ENCODE assay signal across 11 mouse cellular contexts in the genomic region with DNA sequence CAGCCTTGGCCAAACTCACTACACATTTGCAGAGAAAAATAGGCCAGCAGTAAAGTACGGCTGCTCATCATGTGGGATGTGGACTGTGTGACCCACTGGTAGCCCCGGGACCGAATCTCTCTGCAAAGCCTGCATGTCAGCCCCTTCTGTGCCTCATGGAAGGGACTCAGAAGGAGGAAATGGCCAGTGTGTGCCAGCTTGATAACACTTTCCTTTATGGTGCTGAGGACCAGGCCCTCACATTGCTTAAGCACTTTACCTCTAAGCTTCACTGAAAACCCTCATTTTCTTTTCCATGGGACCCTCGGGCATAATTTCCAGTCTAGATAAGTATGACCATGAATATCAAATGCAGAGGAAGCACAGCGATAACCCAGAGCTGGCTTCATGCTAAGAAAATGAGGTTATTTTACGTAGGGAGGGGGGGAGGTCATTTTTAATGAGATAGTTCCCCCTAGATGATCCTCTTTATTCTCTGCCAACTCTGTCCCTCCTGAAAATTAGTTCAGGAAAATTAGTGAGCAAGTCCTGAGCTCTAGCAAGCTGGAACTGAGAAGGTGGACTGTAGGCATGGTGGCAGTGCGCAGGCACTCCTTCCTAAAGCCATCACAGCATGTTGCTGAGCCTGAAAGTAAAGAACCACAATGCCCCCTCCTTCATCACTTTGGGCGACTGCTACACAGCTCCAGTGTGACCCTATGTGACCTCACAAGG.
DNase-seq lines count a peak whose midpoint lies in the region; ATAC-seq and TF ChIP-seq lines count a peak whose summit lies in the region.
"Had no signal": no experiment of that assay in that cellular context is flagged by ENCODE, and none has a peak within 500 bp of the region (broad histone marks: within the 10 kb centered on the region; RNA-seq: fewer than 3 reads in every experiment).

No protein-coding gene starts in this region.

- no peak for TF ChIP-seq CTCF in midbrain, postnatal 0 days (IDR thresholded peaks at IDR 0.05)

- no peak for DNase-seq in kidney, postnatal 36 days
- no peak for DNase-seq in embryonic facial prominence, embryonic 14.5 days (ENCODE audit: low spot score)
- DNase-seq in midbrain, postnatal 0 days (ENCODE audit: low spot score) = peak; percentile 30
- DNase-seq in adrenal gland, postnatal 36 days = no peak
- DNase-seq in spleen, postnatal 36 days (ENCODE audit: low spot score in 2 of 2) = no peak
- DNase-seq: cerebellum, adult 11-12 months had no signal

- 47% methylated on average over 8 of the region's 8 CpGs for WGBS in kidney, embryonic 16.5 days
- 57% methylated on average over 8 of the region's 8 CpGs for WGBS in embryonic facial prominence, embryonic 14.5 days
- 45% methylated on average over 8 of the region's 8 CpGs for WGBS in hindbrain, embryonic 16.5 days
- 49% methylated on average over 8 of the region's 8 CpGs for WGBS in midbrain, postnatal 0 days

- H3K27me3 ChIP-seq in kidney, embryonic 16.5 days (ENCODE audit: insufficient read depth, low read length) = no peaks in the 10 kb centered on the region
- H3K27me3 ChIP-seq in embryonic facial prominence, embryonic 14.5 days (replicated peaks; ENCODE audit: control insufficient read depth, insufficient read depth, low read length) = no peaks in the 10 kb centered on the region
- no peaks in the 10 kb centered on the region for H3K27me3 ChIP-seq in hindbrain, embryonic 16.5 days (replicated peaks; ENCODE audit: control insufficient read depth, insufficient read depth, low read length)
- H3K27me3 ChIP-seq in midbrain, postnatal 0 days (ENCODE audit: insufficient read depth, low read length) = no peaks in the 10 kb centered on the region
- H3K27me3 ChIP-seq: heart, embryonic 12.5 days; liver, embryonic 12.5 days had no signal

- no peaks in the 10 kb centered on the region for H3K9me3 ChIP-seq in kidney, embryonic 16.5 days (ENCODE audit: low read length)
- no peaks in the 10 kb centered on the region for H3K9me3 ChIP-seq in embryonic facial prominence, embryonic 14.5 days (ENCODE audit: control insufficient read depth, low read length)
- H3K9me3 ChIP-seq in hindbrain, embryonic 16.5 days (ENCODE audit: control insufficient read depth, low read length) = no peaks in the 10 kb centered on the region
- H3K9me3 ChIP-seq in midbrain, postnatal 0 days (ENCODE audit: low read length) = no peaks in the 10 kb centered on the region
- H3K9me3 ChIP-seq: heart, embryonic 12.5 days; liver, embryonic 12.5 days had no signal

- peak overlapping the region; percentile 60; the same call in 1 of the 2 replicates for H3K27ac ChIP-seq in kidney, embryonic 16.5 days (ENCODE audit: low read length)
- H3K27ac ChIP-seq in embryonic facial prominence, embryonic 14.5 days (replicated peaks; ENCODE audit: low read depth, low read length) = peak overlapping the region; percentile 23; the same call in 1 of the 2 replicates
- H3K27ac ChIP-seq in hindbrain, embryonic 16.5 days (ENCODE audit: low read depth, low read length) = peak overlapping the region; percentile 64
- H3K27ac ChIP-seq in midbrain, postnatal 0 days (ENCODE audit: low read depth, low read length) = peak overlapping the region; percentile 57
- H3K27ac ChIP-seq: liver, embryonic 12.5 days had no signal

- H3K4me1 ChIP-seq in kidney, embryonic 16.5 days (ENCODE audit: insufficient read depth, low read length) = peaks cover 38% of the 10 kb centered on the region
- peaks cover 11% of the 10 kb centered on the region for H3K4me1 ChIP-seq in embryonic facial prominence, embryonic 14.5 days (ENCODE audit: control insufficient read depth, insufficient read depth, low read length)
- peaks cover 13% of the 10 kb centered on the region for H3K4me1 ChIP-seq in hindbrain, embryonic 16.5 days (ENCODE audit: control insufficient read depth, insufficient read depth, low read depth, low read length)
- peaks cover 4% of the 10 kb centered on the region; the same call in 1 of the 2 replicates for H3K4me1 ChIP-seq in midbrain, postnatal 0 days (ENCODE audit: insufficient read depth, low read length)

- no peak for ATAC-seq in kidney, embryonic 16.5 days (ENCODE audit: low FRiP score, low TSS enrichment)
- ATAC-seq in embryonic facial prominence, embryonic 14.5 days (ENCODE audit: low read depth) = no peak
- ATAC-seq in hindbrain, embryonic 16.5 days = peak; percentile 35
- 0 out of 2 replicates have a peak, but pooled peaks have one; percentile 2 for ATAC-seq in midbrain, postnatal 0 days (ENCODE audit: low FRiP score)

- no peak overlapping the region for H3K4me2 ChIP-seq in kidney, embryonic 16.5 days (replicated peaks; ENCODE audit: low read depth, low read length)
- H3K4me2 ChIP-seq in embryonic facial prominence, embryonic 14.5 days (ENCODE audit: low read depth, low read length) = no peak overlapping the region
- no peak overlapping the region for H3K4me2 ChIP-seq in hindbrain, embryonic 16.5 days (ENCODE audit: low read length)
- no peak overlapping the region for H3K4me2 ChIP-seq in midbrain, postnatal 0 days (ENCODE audit: low read depth, low read length, poor library complexity, severe bottlenecking)
- H3K4me2 ChIP-seq: heart, embryonic 12.5 days; liver, embryonic 12.5 days had no signal

- H3K4me3 ChIP-seq in kidney, embryonic 16.5 days (ENCODE audit: low read length) = no peak overlapping the region
- H3K4me3 ChIP-seq in embryonic facial prominence, embryonic 14.5 days (ENCODE audit: low read depth, low read length) = no peak overlapping the region
- H3K4me3 ChIP-seq in hindbrain, embryonic 16.5 days (ENCODE audit: low read length) = no peak overlapping the region
- H3K4me3 ChIP-seq in midbrain, postnatal 0 days (ENCODE audit: low read depth, low read length) = no peak overlapping the region
- H3K4me3 ChIP-seq: erythroblast, embryonic 14.5 days; heart, embryonic 12.5 days; liver, embryonic 12.5 days had no signal

- no peaks in the 10 kb centered on the region for H3K36me3 ChIP-seq in kidney, embryonic 16.5 days (ENCODE audit: insufficient read depth, low read length)
- no peaks in the 10 kb centered on the region for H3K36me3 ChIP-seq in embryonic facial prominence, embryonic 14.5 days (ENCODE audit: control insufficient read depth, insufficient read depth, low read length)
- H3K36me3 ChIP-seq in hindbrain, embryonic 16.5 days (ENCODE audit: control insufficient read depth, insufficient read depth, low read length) = no peaks in the 10 kb centered on the region
- H3K36me3 ChIP-seq in midbrain, postnatal 0 days (ENCODE audit: insufficient read depth, low read length) = no peaks in the 10 kb centered on the region
- H3K36me3 ChIP-seq: heart, embryonic 12.5 days; liver, embryonic 12.5 days had no signal

- H3K9ac ChIP-seq in kidney, embryonic 16.5 days (replicated peaks; ENCODE audit: low read length) = no peak overlapping the region
- H3K9ac ChIP-seq in embryonic facial prominence, embryonic 14.5 days (ENCODE audit: low read depth, low read length) = no peak overlapping the region
- no peak overlapping the region; the same call in 1 of the 2 replicates for H3K9ac ChIP-seq in hindbrain, embryonic 16.5 days (ENCODE audit: low read depth, low read length)
- 0 out of 2 replicates have a peak overlapping the region, but pooled peaks have one; percentile 4 for H3K9ac ChIP-seq in midbrain, postnatal 0 days (replicated peaks; ENCODE audit: low read length, poor library complexity, severe bottlenecking)
- H3K9ac ChIP-seq: heart, embryonic 12.5 days; liver, embryonic 12.5 days had no signal

Comparison
In these comparisons a context has a peak if more than half of its experiments do, and no peak if none do; other contexts are left out.
1. ATAC-seq: peak in hindbrain, embryonic 16.5 days (single experiment) and midbrain, postnatal 0 days (single experiment); none in kidney, embryonic 16.5 days (single experiment) and embryonic facial prominence, embryonic 14.5 days (single experiment).
2. Peak in every context shown above with its lines, with median percentiles within 50 percentile points of each other: H3K27ac ChIP-seq.